Mouse (Mus musculus) embryonic fibroblast, embryonic 13.5 days (primary cell): Measurements from ENCODE around the gene Gas2. TPM values are rescaled to one million over a fixed set of nuclear protein-coding genes. Genes with fewer than 3 reads are reported as not detected.

Experiments used
- H3K27ac ChIP-seq: 2 replicates; pipeline ENCODE4 v1.5.1; 2012; ENCODE audit warnings: low read length, control low read depth, inconsistent platforms; ENCODE audit not compliant: insufficient read depth
- H3K4me1 ChIP-seq: 2 replicates; pipeline ENCODE4 v1.6.1; 2011; ENCODE audit warnings: low read length; ENCODE audit not compliant: control insufficient read depth, insufficient read depth
- H3K4me3 ChIP-seq: 2 replicates; pipeline ENCODE4 v1.5.1; 2011; ENCODE audit warnings: mild to moderate bottlenecking, control low read depth, low read length; ENCODE audit not compliant: insufficient read depth
- CTCF ChIP-seq: IDR thresholded peaks from 2 replicates; pipeline ENCODE4 v1.5.1; 2011; ENCODE audit warnings: mild to moderate bottlenecking, control low read depth, low read length, moderate library complexity, borderline replicate concordance; ENCODE audit not compliant: insufficient read depth
- POLR2A ChIP-seq: IDR thresholded peaks from 2 replicates; pipeline ENCODE4 v1.6.1; 2011; ENCODE audit warnings: low read depth, mild to moderate bottlenecking, control low read depth, low read length, moderate library complexity
- polyA plus RNA-seq: library from polyadenylated mRNA; stranded (reverse); fragments of >200 nt; gene quantifications from 2 replicates; pipeline ENCODE4 v1.2.4, GENCODE M21; 2011; ENCODE audit warnings: low read depth; ENCODE audit not compliant: missing spikeins, insufficient read length

Gas2 gene
- polyA plus RNA-seq, 1 experiment: 139 TPM

DNA sequence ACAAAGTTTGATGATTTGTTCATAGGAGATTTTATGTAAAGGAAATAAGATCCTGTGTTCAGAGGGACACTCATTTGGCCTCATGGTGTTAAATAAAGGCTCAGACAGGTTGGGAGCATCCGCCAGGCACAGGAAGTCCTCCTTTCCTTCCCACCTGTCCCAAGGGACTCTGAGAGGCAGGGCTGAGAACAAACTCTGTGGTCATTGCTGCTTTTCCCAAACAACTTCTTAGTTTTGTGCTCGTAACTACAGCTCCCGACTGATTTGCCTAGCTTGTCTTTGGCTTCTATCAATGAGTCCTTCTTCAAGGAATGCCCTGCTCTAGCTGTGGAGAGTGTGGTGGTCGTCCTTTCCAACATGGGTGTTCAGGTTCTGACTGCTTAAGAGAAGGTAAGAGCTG is 18.3 kb downstream of the Gas2 start:
- peak overlapping the region; percentile 31 for H3K4me3 ChIP-seq
- no peak for TF ChIP-seq CTCF
- no peak for TF ChIP-seq POLR2A
- peaks cover 8% of the 10 kb centered on the region; the same call in 1 of the 2 replicates for H3K4me1 ChIP-seq
- peak overlapping the region; percentile 96 for H3K27ac ChIP-seq

DNA sequence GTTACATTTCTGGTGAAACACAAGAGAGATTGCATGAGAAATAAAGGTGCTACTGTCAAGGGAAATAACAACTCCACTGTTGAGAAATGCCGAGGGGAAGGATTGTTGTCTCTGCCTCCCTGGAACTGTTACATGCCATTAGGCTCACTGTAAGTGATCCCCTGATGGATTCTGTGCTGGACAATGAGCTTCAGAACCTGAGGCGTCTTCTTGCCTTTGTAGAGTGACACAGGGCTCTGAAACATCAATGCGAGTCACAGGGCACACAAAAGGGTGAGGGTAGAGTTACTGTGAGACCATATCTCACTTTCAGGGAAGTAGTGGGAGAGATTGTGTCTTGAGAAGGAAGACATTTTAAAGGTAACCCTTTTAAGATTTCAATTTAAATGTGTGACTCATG is 23.5 kb downstream of the Gas2 start:
- Histone ChIP-seq H3K4me3 (no peak overlapping the region), H3K4me1 (peaks cover 7% of the 10 kb centered on the region), H3K27ac (no peak overlapping the region)
- TF ChIP-seq CTCF (no peak), POLR2A (no peak)

DNA sequence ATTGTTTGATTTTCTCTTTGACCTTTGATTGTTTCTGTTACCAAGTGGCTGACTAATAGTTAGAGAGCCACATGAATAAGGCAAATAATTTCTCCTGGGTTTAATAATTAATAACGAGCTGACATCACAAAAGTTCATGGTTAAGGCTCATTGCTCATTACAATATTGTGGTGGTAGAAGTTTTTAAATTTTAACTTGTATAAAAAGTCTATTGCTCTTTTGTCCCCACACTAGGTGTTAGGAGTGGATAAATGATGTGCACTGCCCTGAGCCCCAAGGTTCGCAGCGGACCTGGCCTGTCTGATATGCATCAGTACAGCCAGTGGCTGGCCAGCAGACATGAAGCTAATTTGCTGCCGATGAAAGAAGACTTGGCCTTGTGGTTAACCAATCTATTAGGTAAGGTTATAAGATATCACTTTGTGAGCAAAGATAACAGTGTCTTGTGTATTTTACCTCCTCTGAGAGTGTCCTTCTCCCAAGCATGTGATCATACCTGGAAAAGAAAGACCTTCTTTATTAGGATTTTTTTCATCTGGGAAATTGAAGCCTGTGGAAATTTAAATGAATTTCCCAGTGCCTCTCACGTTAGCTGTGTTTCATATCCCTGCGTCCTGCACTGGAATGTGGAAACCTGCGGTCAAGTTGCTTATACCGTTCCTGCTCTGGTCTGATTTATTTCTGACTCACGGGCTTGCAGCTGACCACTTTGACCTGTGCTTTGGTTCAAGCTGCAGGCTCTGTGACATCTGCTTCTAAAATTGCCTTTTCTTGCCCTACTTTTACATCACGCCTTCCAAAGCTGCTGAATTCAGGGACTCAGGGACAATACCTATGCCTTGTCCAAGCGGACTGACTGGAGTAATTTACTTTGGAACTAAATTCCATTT is 26.1 kb downstream of the Gas2 start:
- H3K27ac ChIP-seq: peak overlapping the region; percentile 62

DNA sequence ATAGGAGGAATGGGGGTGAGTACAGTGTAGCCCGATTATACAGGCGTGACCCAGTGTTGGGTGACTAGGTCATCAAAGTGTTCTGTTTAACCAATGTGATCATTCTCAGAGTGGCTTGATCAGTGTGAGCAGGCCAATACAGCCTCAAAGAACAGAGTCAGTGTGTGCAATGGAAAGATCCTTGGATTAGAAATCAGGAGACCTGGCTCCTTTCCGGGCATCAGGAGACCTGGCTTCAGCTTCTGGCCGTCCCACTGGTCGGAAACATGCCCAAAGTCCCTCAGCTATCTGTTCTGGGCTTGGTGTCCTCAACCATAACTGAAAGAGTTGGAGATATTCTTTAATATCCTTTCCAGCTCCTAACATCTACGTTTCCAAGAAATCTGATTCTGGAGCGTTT is 27.8 kb downstream of the Gas2 start:
- TF ChIP-seq POLR2A (no peak), CTCF (no peak)
- H3K4me1 ChIP-seq: peaks cover 11% of the 10 kb centered on the region
- no peak overlapping the region for H3K4me3 ChIP-seq
- H3K27ac ChIP-seq: no peak overlapping the region

More for the DNA sequence above, 26.1 kb downstream of the Gas2 start:
- Histone ChIP-seq H3K4me1 (peaks cover 11% of the 10 kb centered on the region), H3K4me3 (no peak overlapping the region)
- TF ChIP-seq POLR2A (no peak), CTCF (no peak)

DNA sequence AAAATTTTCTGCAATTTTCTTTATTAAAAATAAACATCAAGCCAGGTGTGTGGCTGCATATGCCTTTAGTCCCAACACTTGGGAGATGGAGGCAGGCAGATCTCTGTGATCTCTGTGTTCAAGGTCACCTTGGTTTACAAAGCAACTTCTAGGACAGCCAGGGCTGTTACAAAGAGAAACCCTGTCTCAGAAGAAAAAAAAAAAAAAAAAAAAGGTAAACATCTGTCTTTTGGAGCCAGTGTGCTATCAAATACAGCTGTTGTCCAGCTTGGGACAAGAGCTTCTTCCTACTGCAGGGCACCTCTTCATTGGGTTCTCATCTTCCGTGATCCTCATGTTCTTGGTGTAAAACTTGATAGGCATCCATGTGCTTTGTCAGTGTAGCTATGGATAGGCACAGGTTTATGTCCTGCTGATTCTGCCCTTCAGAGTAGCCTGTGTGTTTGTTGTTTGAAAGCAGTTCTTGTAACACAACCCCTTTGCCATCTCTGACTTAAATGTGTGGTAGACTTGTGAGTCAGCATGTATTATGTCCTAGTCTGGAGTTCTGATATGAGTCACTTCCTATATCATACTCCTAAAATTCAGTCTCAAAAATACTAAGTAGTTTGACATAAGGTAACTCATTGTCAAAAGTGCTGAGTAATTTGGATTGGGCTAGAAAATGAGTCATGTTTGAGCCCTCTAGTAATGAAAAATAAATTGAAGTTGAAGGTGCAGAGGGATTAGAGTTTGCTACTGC is 30.6 kb downstream of the Gas2 start:
- Histone ChIP-seq H3K4me3 (no peak overlapping the region), H3K27ac (peak overlapping the region; percentile 98), H3K4me1 (peaks cover 19% of the 10 kb centered on the region)
- TF ChIP-seq CTCF (no peak), POLR2A (no peak)

DNA sequence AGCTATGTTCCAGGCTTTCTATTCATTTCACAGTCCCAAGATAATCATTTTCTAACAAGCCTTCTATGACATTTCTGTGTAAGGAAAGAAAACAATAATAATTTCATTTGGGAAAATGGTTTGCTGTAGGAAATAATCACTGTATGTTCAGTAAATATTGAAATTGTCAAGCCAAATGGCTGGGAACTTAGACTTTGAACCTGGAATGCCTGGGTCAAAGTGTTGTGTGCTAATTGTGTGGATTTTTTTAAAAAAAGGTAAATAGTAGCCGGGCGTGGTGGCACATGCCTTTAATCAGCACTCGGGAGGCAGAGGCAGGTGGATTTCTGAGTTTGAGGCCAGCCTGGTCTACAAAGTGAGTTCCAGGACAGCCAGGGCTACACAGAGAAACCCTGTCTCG is 31.2 kb downstream of the Gas2 start:
- H3K4me3 ChIP-seq: no peak overlapping the region
- peak overlapping the region; percentile 83 for H3K27ac ChIP-seq
- no peak for TF ChIP-seq POLR2A
- TF ChIP-seq CTCF: no peak
- H3K4me1 ChIP-seq: peaks cover 19% of the 10 kb centered on the region

DNA sequence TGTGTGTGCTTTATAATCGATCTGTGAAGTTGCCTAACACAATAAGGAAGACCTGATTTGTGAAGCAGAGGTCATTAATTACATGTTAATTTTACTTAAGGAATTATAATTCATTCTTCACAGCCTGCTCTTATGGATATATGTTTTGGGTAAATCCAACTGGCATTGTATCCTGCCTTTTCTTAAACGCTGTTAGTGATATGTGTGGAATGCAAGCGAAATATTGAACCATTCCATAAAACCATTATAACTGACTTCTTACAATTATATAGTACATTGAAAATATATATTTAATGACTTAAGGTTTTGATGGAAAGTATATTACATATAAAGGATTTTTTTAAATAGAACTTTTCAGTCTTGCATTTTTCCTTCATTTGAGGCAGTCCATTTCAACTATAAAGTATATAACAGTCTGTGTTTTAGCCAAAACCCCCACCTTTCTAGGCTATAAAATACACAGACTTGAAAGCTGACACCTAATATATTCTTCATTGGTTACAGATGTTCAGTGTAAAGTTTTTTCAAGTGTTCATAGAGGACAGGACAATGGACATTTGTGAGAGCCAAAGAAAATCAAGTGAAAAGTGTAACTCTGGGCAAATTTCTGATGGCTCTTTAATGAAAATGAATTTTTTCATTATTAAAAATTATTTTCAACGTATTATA is 32.5 kb downstream of the Gas2 start:
- H3K4me1 ChIP-seq: peaks cover 17% of the 10 kb centered on the region
- H3K4me3 ChIP-seq: no peak overlapping the region
- peak overlapping the region; percentile 82 for H3K27ac ChIP-seq
- TF ChIP-seq CTCF (no peak), POLR2A (no peak)

DNA sequence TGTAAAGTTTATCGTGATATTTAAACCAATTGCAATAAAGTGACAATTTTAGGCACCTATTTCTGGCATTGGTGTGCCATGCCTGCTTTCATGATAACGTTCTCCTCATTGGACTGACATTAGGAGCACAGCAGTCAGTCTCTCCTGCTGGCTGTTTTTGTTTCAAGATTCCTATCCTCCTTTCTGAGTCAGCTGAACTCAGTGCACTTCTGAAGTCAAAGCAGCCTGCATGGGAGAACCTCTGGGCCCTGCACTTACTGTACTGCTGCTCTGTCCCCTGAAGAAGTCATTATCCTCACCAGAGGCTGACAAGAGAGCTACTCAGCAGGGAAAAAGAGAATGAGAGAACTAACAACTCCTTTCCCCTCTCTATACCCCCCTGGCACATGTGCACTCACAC is 33.1 kb downstream of the Gas2 start:
- Histone ChIP-seq H3K4me3 (no peak overlapping the region), H3K4me1 (peaks cover 17% of the 10 kb centered on the region), H3K27ac (peak overlapping the region; percentile 74)
- no peak for TF ChIP-seq CTCF
- TF ChIP-seq POLR2A: no peak

DNA sequence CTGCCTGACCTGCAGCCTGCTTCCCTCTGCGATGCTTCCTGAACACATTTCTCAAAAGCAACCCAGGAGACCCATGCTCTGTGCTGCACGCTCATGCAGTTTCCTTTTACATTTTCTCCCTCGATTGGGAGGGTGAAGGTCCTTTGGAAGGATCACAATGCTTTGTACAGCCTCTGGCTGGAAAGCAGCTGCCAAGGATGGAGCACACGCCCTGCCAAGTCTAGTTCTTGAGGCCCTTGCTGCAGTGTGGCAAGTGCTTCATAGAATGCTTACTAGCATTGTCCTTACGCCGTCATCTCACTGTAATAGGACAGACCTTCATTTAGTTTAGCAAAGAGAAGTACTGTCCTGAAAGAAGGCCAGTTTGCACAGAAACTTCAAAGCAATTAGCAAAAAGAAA is 37.3 kb downstream of the Gas2 start:
- Histone ChIP-seq H3K4me3 (no peak overlapping the region), H3K4me1 (peaks cover 12% of the 10 kb centered on the region), H3K27ac (no peak overlapping the region)
- TF ChIP-seq CTCF (no peak), POLR2A (no peak)
